Mouse (Mus musculus) neural tube, embryonic 15.5 days (tissue): Measurements from ENCODE around the gene Bmpr1b. TPM values are rescaled to one million over a fixed set of nuclear protein-coding genes. Genes with fewer than 3 reads are reported as not detected.
A peak's percentile ranks its signal among the peaks of the same experiment; 100 is the strongest.

Source experiments
- ATAC-seq: fragments of 200-750 bp; cut with Nextera tagmentation; 2 replicates; pipeline ENCODE4 v1.8.0; 2017; ENCODE audit warnings: mild to moderate bottlenecking, moderate TSS enrichment, moderate library complexity; ENCODE audit not compliant: low FRiP score
- H3K27ac ChIP-seq: fragments of 300-500 bp; sonication (generic); replicated peaks from 2 replicates; pipeline ENCODE4 v1.5.1; 2015; ENCODE audit warnings: mild to moderate bottlenecking, inconsistent platforms
- H3K27me3 ChIP-seq: fragments of 300-500 bp; sonication (generic); replicated peaks from 2 replicates; pipeline ENCODE4 v1.6.1; 2015; ENCODE audit warnings: inconsistent platforms
- H3K36me3 ChIP-seq: fragments of 300-500 bp; sonication (generic); 2 replicates; pipeline ENCODE4 v1.6.1; 2015; ENCODE audit warnings: inconsistent platforms
- H3K4me1 ChIP-seq: fragments of 300-500 bp; sonication (generic); 2 replicates; pipeline ENCODE4 v1.6.1; 2015; ENCODE audit warnings: inconsistent platforms
- H3K4me2 ChIP-seq: fragments of 300-500 bp; sonication (generic); 2 replicates; pipeline ENCODE4 v1.6.1; 2015; ENCODE audit warnings: inconsistent platforms, mild to moderate bottlenecking, moderate library complexity
- H3K4me3 ChIP-seq: fragments of 300-500 bp; sonication (generic); replicated peaks from 2 replicates; pipeline ENCODE4 v1.5.1; 2015; ENCODE audit warnings: mild to moderate bottlenecking, inconsistent platforms
- H3K9ac ChIP-seq: fragments of 300-500 bp; sonication (generic); replicated peaks from 2 replicates; pipeline ENCODE4 v1.6.1; 2015; ENCODE audit warnings: mild to moderate bottlenecking, inconsistent platforms
- H3K9me3 ChIP-seq: fragments of 300-500 bp; sonication (generic); replicated peaks from 2 replicates; pipeline ENCODE4 v1.6.1; 2016; ENCODE audit warnings: inconsistent platforms
- WGBS: fragments of 180-500 bp; shearing (Covaris S2); methylation state at CpG from one replicate; pipeline ENCODE4 v1.1.7; 2015; ENCODE audit warnings: mixed read lengths; 5-methylcytosine and 5-hydroxymethylcytosine counted together
- polyA plus RNA-seq: library from polyadenylated mRNA; unstranded; fragments of >200 nt; fragmentation: Nextera tagmentation; extraction: Ambion mirVana; gene quantifications from 2 replicates; pipeline ENCODE4 v1.2.1, GENCODE M21; 2015

Bmpr1b gene
- polyA plus RNA-seq, 1 experiment from 2014 or later, result 4.8 TPM

DNA sequence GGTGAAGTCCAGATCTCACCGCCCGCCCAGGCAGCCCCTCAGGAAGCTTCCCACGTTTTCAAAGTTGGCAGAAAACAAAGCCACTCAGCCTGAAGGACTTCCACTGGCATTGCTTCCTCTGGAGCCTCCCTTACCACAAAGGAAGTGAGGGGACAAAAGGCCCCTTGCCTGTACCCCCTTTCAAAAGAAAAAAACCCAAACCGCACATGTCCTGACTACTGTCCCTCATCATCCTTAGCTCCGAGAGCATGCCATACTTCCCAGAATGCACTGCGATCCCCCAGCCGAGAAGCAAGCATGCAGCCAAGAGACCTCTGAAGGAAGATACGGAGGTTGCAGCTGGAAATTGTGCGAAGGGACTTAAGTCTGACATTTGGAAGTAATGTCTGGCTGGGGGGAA is 4.2 kb downstream of the Bmpr1b start:
- 64% methylated on average over 9 of the region's 9 CpGs for whole genome bisulfite sequencing
- Histone ChIP-seq H3K4me1 (peaks cover 17% of the 10 kb centered on the region), H3K9me3 (no peaks in the 10 kb centered on the region), H3K27ac (no peak overlapping the region), H3K36me3 (no peaks in the 10 kb centered on the region), H3K4me2 (peak overlapping the region; percentile 1; the same call in 1 of the 2 replicates), H3K27me3 (no peaks in the 10 kb centered on the region), H3K4me3 (no peak overlapping the region), H3K9ac (no peak overlapping the region)
- no peak for ATAC-seq

- Histone ChIP-seq H3K4me3 (no peak overlapping the region), H3K27me3 (no peaks in the 10 kb centered on the region), H3K4me2 (no peak overlapping the region), H3K9ac (no peak overlapping the region), H3K4me1 (peaks cover 10% of the 10 kb centered on the region), H3K36me3 (no peaks in the 10 kb centered on the region), H3K9me3 (no peaks in the 10 kb centered on the region), H3K27ac (no peak overlapping the region)
- 84% methylated on average over 2 of the region's 2 CpGs for WGBS
- no peak for ATAC-seq
These were observed 5.3 kb downstream of the Bmpr1b start for GRCm38 (mm10) chr3:142163896-142164295.

DNA sequence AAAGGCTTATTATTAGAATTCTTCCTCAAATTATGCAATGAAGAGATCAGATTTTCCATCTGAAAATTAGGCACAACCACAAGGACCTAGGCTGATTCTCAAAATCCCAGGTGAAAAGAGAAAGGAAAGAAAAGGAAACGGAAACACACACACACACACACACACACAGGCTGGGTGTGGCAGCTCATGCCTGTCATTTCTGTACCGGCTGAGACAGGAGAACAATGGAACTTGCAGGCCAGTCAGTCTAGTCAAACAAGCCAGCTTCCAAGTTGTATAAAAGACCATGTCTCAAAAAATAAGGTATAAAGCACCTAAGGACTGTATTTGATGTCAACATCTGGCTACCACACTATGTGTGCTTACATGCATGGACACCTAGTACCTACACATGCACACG is 7.8 kb downstream of the Bmpr1b start:
- H3K27ac ChIP-seq, result no peak overlapping the region
- H3K27me3 ChIP-seq, result no peaks in the 10 kb centered on the region
- no peak overlapping the region for H3K4me2 ChIP-seq
- H3K4me3 ChIP-seq, result no peak overlapping the region
- H3K9me3 ChIP-seq, result no peaks in the 10 kb centered on the region
- no peak overlapping the region for H3K9ac ChIP-seq
- 88% methylated on average over 3 of the region's 3 CpGs for WGBS
- H3K4me1 ChIP-seq, result peaks cover 4% of the 10 kb centered on the region; the same call in 1 of the 2 replicates
- no peaks in the 10 kb centered on the region for H3K36me3 ChIP-seq
- no peak for ATAC-seq

DNA sequence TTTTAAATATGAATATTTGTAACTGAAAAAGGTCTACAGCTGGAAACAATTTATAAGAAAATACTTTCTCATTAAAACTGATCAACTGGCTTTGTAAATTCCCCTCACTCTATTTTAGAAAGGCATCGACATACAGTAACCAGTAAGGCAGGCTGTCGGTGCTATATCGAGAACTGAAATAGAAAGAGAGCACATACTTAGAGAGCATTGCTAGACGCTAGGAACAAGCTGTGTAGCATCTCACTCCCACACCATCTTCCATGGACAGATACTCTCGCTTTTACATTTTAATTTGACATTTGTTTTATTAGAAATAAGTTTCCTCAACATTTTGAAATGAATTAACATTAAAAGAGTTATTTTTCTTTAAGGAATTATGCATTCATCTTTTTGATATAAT is 17.2 kb downstream of the Bmpr1b start:
- no peak overlapping the region for H3K4me3 ChIP-seq
- H3K27ac ChIP-seq, result no peak overlapping the region
- no peak for ATAC-seq
- no peak overlapping the region for H3K9ac ChIP-seq
- WGBS, result 95% methylated on average over 5 of the region's 5 CpGs
- no peaks in the 10 kb centered on the region for H3K4me1 ChIP-seq
- H3K27me3 ChIP-seq, result no peaks in the 10 kb centered on the region
- H3K36me3 ChIP-seq, result no peaks in the 10 kb centered on the region
- H3K9me3 ChIP-seq, result no peaks in the 10 kb centered on the region
- H3K4me2 ChIP-seq, result no peak overlapping the region

GRCm38 (mm10) chr3:142138796-142139195 is 30.4 kb downstream of the Bmpr1b start:
- no peaks in the 10 kb centered on the region for H3K4me1 ChIP-seq
- no peak for ATAC-seq
- H3K9ac ChIP-seq, result no peak overlapping the region
- H3K27ac ChIP-seq, result no peak overlapping the region
- H3K27me3 ChIP-seq, result no peaks in the 10 kb centered on the region
- no peak overlapping the region for H3K4me3 ChIP-seq
- no peak overlapping the region for H3K4me2 ChIP-seq
- WGBS, result 86% methylated on average over 5 of the region's 5 CpGs
- no peaks in the 10 kb centered on the region for H3K36me3 ChIP-seq
- H3K9me3 ChIP-seq, result no peaks in the 10 kb centered on the region

DNA sequence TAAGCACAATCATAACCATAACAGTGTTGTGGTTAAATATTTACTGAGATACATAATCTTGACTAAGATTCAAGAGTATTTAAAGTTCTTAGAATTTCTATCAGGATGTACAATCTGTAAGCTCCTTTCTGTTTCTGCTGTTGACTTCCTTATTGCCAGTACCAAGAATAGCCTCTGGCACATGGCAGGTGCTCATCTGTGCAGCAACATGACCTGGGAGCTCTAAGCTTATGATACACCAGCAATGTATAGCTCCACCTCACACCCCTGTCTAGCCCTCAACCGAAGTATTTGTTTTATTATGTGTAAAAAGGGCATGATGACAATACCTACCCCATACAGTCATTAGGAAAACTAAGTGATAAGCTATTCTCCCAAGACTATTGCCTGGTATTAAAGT is 42.8 kb downstream of the Bmpr1b start:
- Histone ChIP-seq H3K4me1 (peaks cover 8% of the 10 kb centered on the region; the same call in 1 of the 2 replicates), H3K4me2 (no peak overlapping the region), H3K27ac (no peak overlapping the region), H3K4me3 (no peak overlapping the region), H3K9me3 (no peaks in the 10 kb centered on the region), H3K36me3 (no peaks in the 10 kb centered on the region), H3K9ac (no peak overlapping the region), H3K27me3 (no peaks in the 10 kb centered on the region)
- ATAC-seq, result no peak
- WGBS, result 79% methylated on average over 1 of the region's 1 CpGs

- Histone ChIP-seq H3K36me3 (no peaks in the 10 kb centered on the region), H3K9ac (no peak overlapping the region), H3K9me3 (no peaks in the 10 kb centered on the region), H3K27me3 (no peaks in the 10 kb centered on the region), H3K4me1 (peaks cover 8% of the 10 kb centered on the region; the same call in 1 of the 2 replicates), H3K27ac (no peak overlapping the region), H3K4me3 (no peak overlapping the region), H3K4me2 (no peak overlapping the region)
- ATAC-seq, result no peak
- WGBS, result 70% methylated on average over 2 of the region's 2 CpGs
These were observed 43.7 kb downstream of the Bmpr1b start for GRCm38 (mm10) chr3:142125556-142125955.

- no peaks in the 10 kb centered on the region for H3K27me3 ChIP-seq
- WGBS, result 47% methylated on average over 6 of the region's 6 CpGs
- H3K4me3 ChIP-seq, result no peak overlapping the region
- H3K9ac ChIP-seq, result no peak overlapping the region
- H3K4me1 ChIP-seq, result peaks cover 8% of the 10 kb centered on the region; the same call in 1 of the 2 replicates
- no peak for ATAC-seq
- no peaks in the 10 kb centered on the region for H3K9me3 ChIP-seq
- no peaks in the 10 kb centered on the region for H3K36me3 ChIP-seq
- no peak overlapping the region for H3K4me2 ChIP-seq
- no peak overlapping the region for H3K27ac ChIP-seq
These were observed 45.0 kb downstream of the Bmpr1b start for GRCm38 (mm10) chr3:142124255-142124654.

DNA sequence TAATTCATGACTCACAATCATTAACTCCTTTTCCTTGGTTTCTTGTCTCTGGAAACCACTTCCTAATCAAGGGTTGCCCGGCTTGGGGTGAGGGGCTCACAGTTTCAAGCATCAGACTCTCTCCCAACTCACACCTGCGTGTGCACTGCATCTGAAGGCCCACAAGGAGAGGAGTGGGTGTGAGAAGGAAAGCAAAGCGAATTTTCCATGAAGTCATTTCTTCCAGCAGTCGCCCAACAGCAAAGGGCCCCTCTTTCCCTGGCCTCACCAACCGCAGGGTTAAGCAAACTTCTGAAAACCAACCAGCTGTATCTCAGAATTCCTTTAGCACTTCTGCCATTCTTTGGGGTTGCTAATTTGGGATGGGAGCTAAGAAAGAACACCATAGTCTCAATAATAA is 46.8 kb downstream of the Bmpr1b start:
- H3K27me3 ChIP-seq, result no peaks in the 10 kb centered on the region
- H3K9ac ChIP-seq, result no peak overlapping the region
- H3K4me1 ChIP-seq, result peaks cover 8% of the 10 kb centered on the region; the same call in 1 of the 2 replicates
- no peak for ATAC-seq
- no peaks in the 10 kb centered on the region for H3K36me3 ChIP-seq
- 89% methylated on average over 5 of the region's 5 CpGs for WGBS
- H3K4me2 ChIP-seq, result no peak overlapping the region
- H3K4me3 ChIP-seq, result no peak overlapping the region
- H3K27ac ChIP-seq, result no peak overlapping the region
- no peaks in the 10 kb centered on the region for H3K9me3 ChIP-seq

- Histone ChIP-seq H3K27ac (no peak overlapping the region), H3K27me3 (no peaks in the 10 kb centered on the region), H3K4me1 (peaks cover 8% of the 10 kb centered on the region; the same call in 1 of the 2 replicates), H3K4me3 (no peak overlapping the region), H3K9ac (no peak overlapping the region), H3K36me3 (no peaks in the 10 kb centered on the region), H3K9me3 (no peaks in the 10 kb centered on the region), H3K4me2 (no peak overlapping the region)
- 72% methylated on average over 3 of the region's 3 CpGs for WGBS
- no peak for ATAC-seq
These were observed 48.4 kb downstream of the Bmpr1b start for GRCm38 (mm10) chr3:142120795-142121194.

- H3K4me3 ChIP-seq, result no peak overlapping the region
- H3K4me2 ChIP-seq, result no peak overlapping the region
- no peaks in the 10 kb centered on the region for H3K9me3 ChIP-seq
- no peak for ATAC-seq
- WGBS, result 28% methylated on average over 6 of the region's 6 CpGs
- no peaks in the 10 kb centered on the region for H3K36me3 ChIP-seq
- no peak overlapping the region for H3K27ac ChIP-seq
- H3K4me1 ChIP-seq, result peaks cover 4% of the 10 kb centered on the region; the same call in 1 of the 2 replicates
- H3K9ac ChIP-seq, result no peak overlapping the region
- H3K27me3 ChIP-seq, result no peaks in the 10 kb centered on the region
These were observed 54.4 kb downstream of the Bmpr1b start for GRCm38 (mm10) chr3:142114762-142115316.

DNA sequence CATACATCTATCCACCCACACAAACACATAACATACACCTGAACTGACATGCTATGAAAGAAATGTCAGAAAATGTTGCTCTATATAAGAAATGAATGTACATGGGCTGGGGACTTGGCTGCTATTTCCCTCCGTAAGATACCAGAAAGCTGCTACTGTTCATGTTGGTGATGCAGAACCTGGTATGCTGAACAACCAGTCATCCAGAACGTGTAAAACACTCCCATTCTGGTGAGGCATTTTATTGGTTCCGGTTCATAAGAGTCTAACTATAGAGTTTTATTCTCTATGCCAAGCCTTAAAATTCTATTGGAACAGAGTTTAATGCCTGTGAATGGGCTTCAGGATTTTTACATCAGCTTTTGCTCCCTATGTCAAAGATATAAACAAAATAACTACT is 55.0 kb downstream of the Bmpr1b start:
- H3K9me3 ChIP-seq, result no peaks in the 10 kb centered on the region
- no peak overlapping the region for H3K4me3 ChIP-seq
- no peaks in the 10 kb centered on the region for H3K27me3 ChIP-seq
- peaks cover 4% of the 10 kb centered on the region; the same call in 1 of the 2 replicates for H3K4me1 ChIP-seq
- H3K9ac ChIP-seq, result no peak overlapping the region
- no peaks in the 10 kb centered on the region for H3K36me3 ChIP-seq
- WGBS, result 38% methylated on average over 3 of the region's 3 CpGs
- no peak for ATAC-seq
- no peak overlapping the region for H3K27ac ChIP-seq
- H3K4me2 ChIP-seq, result no peak overlapping the region
